Mouse (Mus musculus) embryonic facial prominence, embryonic 10.5 days (tissue): ENCODE results near the gene Fkbp8. TPM values are rescaled to one million over a fixed set of nuclear protein-coding genes. Genes with fewer than 3 reads are reported as not detected.
A peak's percentile ranks its signal among the peaks of the same experiment; 100 is the strongest.
"Not testable (repeated sequence)": the region's sequence is repeated elsewhere in the genome, so short reads cannot be mapped to it uniquely, and the experiment has no call there.

Experiments used
- DNase-seq: peaks from one replicate; pipeline ENCODE4 v3.0.0-alpha.2; 2017; ENCODE audit warnings: low spot score
- H3K27ac ChIP-seq: fragments of 300-500 bp; sonication (generic); replicated peaks from 2 replicates; pipeline ENCODE4 v1.5.1; 2016; ENCODE audit warnings: mild to moderate bottlenecking
- H3K27me3 ChIP-seq: fragments of 300-500 bp; sonication (generic); replicated peaks from 2 replicates; pipeline ENCODE4 v1.6.1; 2016; ENCODE audit warnings: low read depth, mild to moderate bottlenecking; ENCODE audit not compliant: poor library complexity, severe bottlenecking
- H3K36me3 ChIP-seq: fragments of 300-500 bp; sonication (generic); replicated peaks from 2 replicates; pipeline ENCODE4 v1.6.1; 2016; ENCODE audit warnings: mild to moderate bottlenecking, moderate library complexity
- H3K4me1 ChIP-seq: fragments of 300-500 bp; sonication (generic); 2 replicates; pipeline ENCODE4 v1.6.1; 2016
- H3K4me3 ChIP-seq: fragments of 300-500 bp; sonication (generic); 2 replicates; pipeline ENCODE4 v1.5.1; 2016; ENCODE audit warnings: mild to moderate bottlenecking, moderate library complexity
- H3K9me3 ChIP-seq: fragments of 300-500 bp; sonication (generic); 2 replicates; pipeline ENCODE4 v1.6.1; 2016; ENCODE audit warnings: mild to moderate bottlenecking
- WGBS: fragments of 180-500 bp; shearing (Covaris S2); methylation state at CpG from one replicate; pipeline ENCODE4 v1.1.7; 2016; 5-methylcytosine and 5-hydroxymethylcytosine counted together
- polyA plus RNA-seq: library from polyadenylated mRNA; unstranded; fragments of >200 nt; fragmentation: Nextera tagmentation; extraction: Ambion mirVana; gene quantifications from 2 replicates; pipeline ENCODE4 v1.2.1, GENCODE M21; 2016

Gene Fkbp8
- polyA plus RNA-seq, 1 experiment from 2014 or later, result 285 TPM

- Histone ChIP-seq H3K4me1 (peaks cover 89% of the 10 kb centered on the region), H3K36me3 (peaks cover 54% of the 10 kb centered on the region), H3K27me3 (peaks cover 47% of the 10 kb centered on the region), H3K4me3 (peak overlapping the region; percentile 70), H3K9me3 (no peaks in the 10 kb centered on the region), H3K27ac (peak overlapping the region; percentile 67)
- WGBS, result 67% methylated on average over 3 of the region's 3 CpGs
- DNase-seq, result peak; percentile 82
Measured at GRCm38 (mm10) chr8:70504851-70505250, 22.7 kb upstream of the Fkbp8 start.

DNA sequence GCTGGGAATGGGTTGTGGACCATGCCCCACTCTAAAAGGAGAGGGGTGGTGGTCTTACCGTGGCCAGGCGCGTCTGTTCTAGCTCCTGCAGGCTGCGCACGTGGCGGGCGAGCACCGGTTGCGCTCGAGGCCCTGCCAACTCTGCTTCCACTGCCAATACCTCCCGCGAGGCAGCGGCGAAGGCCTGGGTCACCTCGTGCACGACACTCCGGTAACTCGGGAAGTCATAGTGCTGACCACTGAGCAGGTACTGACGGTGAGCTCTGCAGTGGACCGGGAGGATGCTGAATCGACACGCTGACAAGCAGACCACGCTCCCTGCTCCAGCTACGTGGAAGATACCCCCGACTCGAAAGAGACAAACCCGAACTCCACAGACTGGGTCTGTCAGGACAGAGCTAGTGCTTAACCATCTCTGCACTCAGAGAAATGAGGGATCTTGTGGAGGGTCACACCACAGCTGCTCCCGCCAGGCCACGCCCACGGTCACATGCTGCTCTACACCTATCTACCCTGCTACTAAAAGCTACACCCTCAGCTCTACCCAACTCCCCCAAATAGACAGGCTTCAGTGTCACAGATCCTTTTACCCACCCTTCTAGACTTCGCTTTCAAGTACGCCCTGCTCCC lies 21.7 kb upstream of the Fkbp8 start:
- Histone ChIP-seq H3K4me3 (peak overlapping the region; percentile 70), H3K27me3 (peaks cover 38% of the 10 kb centered on the region), H3K27ac (peak overlapping the region; percentile 96), H3K4me1 (peaks cover 79% of the 10 kb centered on the region), H3K9me3 (no peaks in the 10 kb centered on the region), H3K36me3 (peaks cover 46% of the 10 kb centered on the region)
- WGBS, result 36% methylated on average over 32 of the region's 32 CpGs
- DNase-seq, result no peak

- peaks cover 31% of the 10 kb centered on the region for H3K27me3 ChIP-seq
- WGBS, result 2% methylated on average over 40 of the region's 40 CpGs
- H3K27ac ChIP-seq, result peak within 1 kb of the TSS; percentile 96
- peak; percentile 97 for DNase-seq
- peaks cover 78% of the 10 kb centered on the region for H3K4me1 ChIP-seq
- no peaks in the 10 kb centered on the region for H3K9me3 ChIP-seq
- H3K36me3 ChIP-seq, result peaks cover 42% of the 10 kb centered on the region
- peak within 1 kb of the TSS; percentile 70 for H3K4me3 ChIP-seq
Measured at GRCm38 (mm10) chr8:70506328-70507026, 21.0 kb upstream of the Fkbp8 start, which contains the start of gene Rex1bd. Gene Rex1bd (minus strand): TSS chr8:70506752.

- 0 out of 2 replicates have a peak overlapping the region, but pooled peaks have one; percentile 96 for H3K27ac ChIP-seq
- no peak for DNase-seq
- peaks cover 47% of the 10 kb centered on the region for H3K36me3 ChIP-seq
- peaks cover 26% of the 10 kb centered on the region for H3K27me3 ChIP-seq
- no peaks in the 10 kb centered on the region for H3K9me3 ChIP-seq
- 55% methylated on average over 5 of the region's 5 CpGs for WGBS
- H3K4me3 ChIP-seq, result peak overlapping the region; percentile 70
- peaks cover 77% of the 10 kb centered on the region for H3K4me1 ChIP-seq
Measured at GRCm38 (mm10) chr8:70507027-70507393, 20.5 kb upstream of the Fkbp8 start.

DNA sequence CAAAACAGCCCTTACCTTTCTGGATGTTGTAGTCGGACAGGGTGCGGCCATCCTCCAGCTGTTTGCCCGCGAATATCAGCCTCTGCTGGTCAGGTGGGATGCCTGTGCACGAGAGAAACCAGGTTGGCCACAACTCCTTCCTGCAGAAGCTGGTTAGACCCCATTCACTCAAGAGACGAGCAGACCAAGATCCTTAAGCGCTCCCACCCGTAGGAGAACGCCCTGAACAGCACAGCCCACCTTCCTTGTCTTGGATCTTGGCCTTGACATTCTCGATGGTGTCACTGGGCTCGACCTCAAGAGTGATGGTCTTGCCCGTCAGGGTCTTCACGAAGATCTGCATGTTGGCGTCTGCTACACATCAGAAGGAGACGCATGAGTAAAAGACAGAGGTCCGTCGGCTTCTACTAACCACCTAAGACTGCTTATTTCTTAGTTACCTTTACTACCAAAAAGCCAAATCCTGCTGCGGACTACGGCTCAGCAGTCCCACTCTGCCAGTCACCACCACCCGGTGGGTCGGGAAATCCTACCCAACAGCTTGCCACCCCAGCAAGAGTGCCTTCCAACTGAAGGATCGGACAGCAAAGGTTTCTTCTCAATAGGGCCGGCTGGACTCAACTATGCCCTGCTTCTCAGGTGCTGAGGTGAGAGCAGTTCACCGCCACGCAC lies 18.1 kb upstream of the Fkbp8 start:
- Histone ChIP-seq H3K4me1 (peaks cover 55% of the 10 kb centered on the region), H3K4me3 (peak overlapping the region; percentile 94), H3K36me3 (peaks cover 58% of the 10 kb centered on the region), H3K9me3 (no peaks in the 10 kb centered on the region), H3K27ac (peak overlapping the region; percentile 96), H3K27me3 (peaks cover 2% of the 10 kb centered on the region)
- DNase-seq, result no peak
- 15% methylated on average over 25 of the region's 25 CpGs for WGBS

GRCm38 (mm10) chr8:70510228-70510915 lies 17.2 kb upstream of the Fkbp8 start, which contains the start of gene Uba52:
Gene Uba52 (minus strand): TSS chr8:70510801.
- peaks cover 62% of the 10 kb centered on the region for H3K36me3 ChIP-seq
- no peaks in the 10 kb centered on the region for H3K9me3 ChIP-seq
- H3K4me1 ChIP-seq, result peaks cover 45% of the 10 kb centered on the region
- H3K27ac ChIP-seq, result peak within 1 kb of the TSS; percentile 96
- 1% methylated on average over 74 of the region's 74 CpGs for WGBS
- DNase-seq, result peak; percentile 98
- no peaks in the 10 kb centered on the region for H3K27me3 ChIP-seq
- H3K4me3 ChIP-seq, result peak within 1 kb of the TSS; percentile 94

DNA sequence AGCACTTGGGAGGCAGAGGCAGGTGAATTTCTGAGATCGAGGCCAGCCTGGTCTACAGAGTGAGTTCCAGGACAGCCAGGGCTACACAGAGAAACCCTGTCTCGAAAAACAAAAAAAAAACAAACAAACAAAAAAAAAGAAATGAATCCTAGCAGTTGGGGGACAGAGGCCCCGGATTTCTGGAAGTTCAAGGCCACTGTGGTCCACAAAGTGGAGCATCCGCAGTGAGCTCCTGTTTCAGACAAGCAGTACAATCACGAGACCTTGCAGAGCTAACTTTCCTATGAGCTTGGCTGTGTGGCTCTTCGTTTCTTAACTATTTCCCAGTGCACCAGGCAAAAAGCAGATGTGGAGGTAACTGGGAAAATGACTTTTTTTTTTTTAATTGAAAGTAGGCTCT lies 16.4 kb upstream of the Fkbp8 start:
- Histone ChIP-seq H3K4me3 (peak overlapping the region; percentile 94), H3K4me1 (peaks cover 37% of the 10 kb centered on the region), H3K27ac (peak overlapping the region; percentile 96), H3K36me3 (peaks cover 69% of the 10 kb centered on the region)
- DNase-seq, H3K9me3 ChIP-seq, H3K27me3 ChIP-seq: not testable (repeated sequence)
- 86% methylated on average over 6 of the region's 6 CpGs for WGBS

GRCm38 (mm10) chr8:70511770-70512169 lies 15.8 kb upstream of the Fkbp8 start:
- H3K4me1 ChIP-seq, result peaks cover 34% of the 10 kb centered on the region
- H3K27me3 ChIP-seq, result no peaks in the 10 kb centered on the region
- DNase-seq, result no peak
- no peak overlapping the region for H3K27ac ChIP-seq
- WGBS, result 98% methylated on average over 2 of the region's 2 CpGs
- H3K9me3 ChIP-seq, result no peaks in the 10 kb centered on the region
- H3K4me3 ChIP-seq, result peak overlapping the region; percentile 94
- H3K36me3 ChIP-seq, result peaks cover 74% of the 10 kb centered on the region

DNA sequence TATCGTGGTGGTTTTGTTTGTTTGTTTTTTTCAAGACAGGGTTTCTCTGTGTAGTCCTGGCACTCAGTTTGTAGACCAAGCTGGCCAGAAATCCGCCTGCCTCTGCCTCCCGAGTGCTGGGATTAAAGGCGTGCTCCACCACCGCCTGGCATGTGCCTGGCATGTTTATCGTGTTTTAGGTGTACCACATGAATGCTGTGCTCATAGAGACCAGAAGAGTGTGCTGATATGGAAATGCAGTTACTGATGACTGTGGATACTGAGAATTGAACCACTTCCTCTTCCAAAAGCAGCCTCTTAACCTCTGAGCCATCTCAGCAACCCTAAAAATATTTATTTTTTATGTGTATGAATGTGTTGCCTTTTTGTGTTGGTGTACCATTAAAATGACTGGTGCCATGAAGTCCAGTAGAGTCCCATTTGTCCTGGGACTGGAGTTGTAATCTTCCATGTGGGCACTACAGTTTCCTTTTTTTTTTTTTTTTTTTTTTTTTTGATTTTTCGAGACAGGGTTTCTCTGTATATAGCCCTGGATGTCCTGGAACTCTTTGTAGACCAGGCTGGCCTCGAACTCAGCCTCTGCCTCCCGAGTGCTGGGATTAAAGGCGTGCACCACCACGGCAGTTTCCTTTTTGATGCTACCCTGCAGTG lies 15.1 kb upstream of the Fkbp8 start:
- Histone ChIP-seq H3K4me1 (peaks cover 30% of the 10 kb centered on the region), H3K27ac (no peak overlapping the region), H3K4me3 (peak overlapping the region; percentile 94; the same call in 1 of the 2 replicates), H3K36me3 (peaks cover 70% of the 10 kb centered on the region), H3K9me3 (no peaks in the 10 kb centered on the region), H3K27me3 (no peaks in the 10 kb centered on the region)
- 93% methylated on average over 11 of the region's 11 CpGs for WGBS
- DNase-seq, result no peak

- Histone ChIP-seq H3K27me3 (no peaks in the 10 kb centered on the region), H3K4me3 (no peak overlapping the region), H3K27ac (no peak overlapping the region), H3K9me3 (no peaks in the 10 kb centered on the region), H3K36me3 (peaks cover 70% of the 10 kb centered on the region), H3K4me1 (peaks cover 32% of the 10 kb centered on the region)
- WGBS, result 88% methylated on average over 2 of the region's 2 CpGs
- DNase-seq, result no peak
Measured at GRCm38 (mm10) chr8:70513441-70513840, 14.1 kb upstream of the Fkbp8 start.

DNA sequence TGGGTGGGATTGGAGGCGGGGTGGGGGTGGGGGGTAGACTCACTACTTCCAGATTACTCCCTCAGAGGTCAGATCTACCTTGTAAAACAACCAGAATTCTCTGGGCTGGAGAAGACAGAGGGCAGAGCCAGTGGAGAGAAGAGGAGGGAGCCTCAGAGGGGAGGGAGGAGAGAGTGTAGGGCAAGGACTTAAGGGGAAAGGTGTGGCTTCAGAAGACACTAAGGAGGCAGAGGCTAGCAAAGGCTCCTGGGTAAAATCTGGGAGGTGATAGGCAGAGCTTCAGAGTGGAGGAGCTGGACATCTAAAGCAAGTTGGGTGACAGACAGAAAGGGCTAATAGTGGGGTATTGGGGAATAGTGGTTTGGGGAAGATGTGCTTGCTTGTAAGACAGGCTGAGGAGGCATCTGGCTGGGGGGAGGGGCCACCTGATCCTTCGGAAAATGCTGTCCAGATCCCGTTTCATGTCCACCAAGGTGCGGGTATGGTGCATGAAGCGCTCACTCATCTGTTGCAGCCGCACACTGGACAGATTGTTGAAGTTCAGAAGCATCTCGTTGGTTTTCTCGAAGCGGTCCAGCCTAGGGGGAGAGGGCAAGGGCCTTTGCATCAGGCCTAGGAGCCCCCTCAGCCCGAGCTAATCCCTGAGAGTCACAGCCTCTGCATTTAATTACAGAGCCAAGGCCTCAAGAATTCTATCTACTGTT lies 9.4 kb upstream of the Fkbp8 start:
- Histone ChIP-seq H3K36me3 (peaks cover 59% of the 10 kb centered on the region), H3K27ac (no peak overlapping the region), H3K9me3 (no peaks in the 10 kb centered on the region), H3K4me1 (peaks cover 21% of the 10 kb centered on the region), H3K4me3 (no peak overlapping the region), H3K27me3 (no peaks in the 10 kb centered on the region)
- 76% methylated on average over 10 of the region's 10 CpGs for WGBS
- DNase-seq, result no peak
